In the genomic region with DNA sequence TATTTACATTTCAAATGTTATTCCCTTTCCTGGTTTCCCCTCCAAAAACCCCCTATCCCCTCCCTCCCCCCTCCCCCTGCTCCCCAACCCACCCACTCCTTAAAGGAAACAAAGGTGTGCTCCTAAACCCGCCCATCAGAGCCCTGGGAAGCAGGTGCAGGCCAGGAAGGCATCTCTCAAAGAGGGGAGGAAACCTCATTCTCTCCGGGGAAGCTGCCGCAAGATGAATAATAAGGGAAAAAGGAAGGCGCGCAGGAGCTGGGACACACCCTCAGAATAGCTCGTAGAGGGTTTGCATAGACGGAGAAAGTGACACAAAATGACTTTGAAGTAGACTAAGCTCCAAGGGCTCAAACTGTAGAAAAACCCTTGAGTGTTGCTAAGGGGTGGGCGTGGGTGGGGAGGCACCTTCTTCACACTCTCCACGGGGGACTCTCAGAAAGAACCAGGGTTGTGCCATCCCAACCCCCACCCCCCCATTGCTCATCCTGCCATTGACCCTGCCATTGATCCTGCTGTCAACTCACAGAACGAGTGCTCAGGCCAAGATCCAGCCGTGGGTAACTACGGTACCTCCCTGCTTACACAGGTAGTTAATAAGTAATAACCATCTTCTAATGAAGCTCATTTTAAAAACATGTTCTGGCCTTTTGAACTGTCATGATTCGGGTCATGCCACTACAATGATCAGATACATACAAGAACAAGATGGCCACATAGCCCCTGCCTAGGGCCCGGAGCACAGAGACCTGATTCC, we compare ENCODE assay signal across 12 mouse cellular contexts. TPM values are rescaled to one million over a fixed set of nuclear protein-coding genes. Genes with fewer than 3 reads are reported as not detected.
DNase-seq lines count a peak whose midpoint lies in the region; ATAC-seq lines count a peak whose summit lies in the region.
"Had no signal": no experiment of that assay in that cellular context is flagged by ENCODE, and none has a peak within 500 bp of the region (broad histone marks: within the 10 kb centered on the region; RNA-seq: fewer than 3 reads in every experiment).

No protein-coding gene starts in this region.

- 25% methylated on average over 14 of the region's 14 CpGs for WGBS in heart, embryonic 10.5 days
- 30% methylated on average over 14 of the region's 14 CpGs for WGBS in liver, embryonic 12.5 days (ENCODE audit: insufficient replicate concordance)
- WGBS in liver, embryonic 11.5 days: 28% methylated on average over 14 of the region's 14 CpGs
- WGBS in forebrain, embryonic 16.5 days: 47% methylated on average over 14 of the region's 14 CpGs
- WGBS in neural tube, embryonic 15.5 days: 34% methylated on average over 14 of the region's 14 CpGs

- H3K4me3 ChIP-seq in heart, embryonic 10.5 days: peak overlapping the region; percentile 32
- no peak overlapping the region for H3K4me3 ChIP-seq in liver, embryonic 12.5 days
- H3K4me3 ChIP-seq in liver, embryonic 11.5 days (ENCODE audit: low read depth, low read length): no peak overlapping the region
- no peak overlapping the region for H3K4me3 ChIP-seq in forebrain, embryonic 16.5 days (replicated peaks; ENCODE audit: low read length)
- no peak overlapping the region for H3K4me3 ChIP-seq in neural tube, embryonic 15.5 days (replicated peaks)
- H3K4me3 ChIP-seq: limb, embryonic 15.5 days; megakaryocyte, embryonic 14.5 days had no signal

- no peak overlapping the region for H3K9ac ChIP-seq in liver, embryonic 12.5 days
- H3K9ac ChIP-seq in liver, embryonic 11.5 days (ENCODE audit: low read depth, low read length): no peak overlapping the region
- no peak overlapping the region for H3K9ac ChIP-seq in forebrain, embryonic 16.5 days (replicated peaks; ENCODE audit: low read depth, low read length)
- H3K9ac ChIP-seq in neural tube, embryonic 15.5 days (replicated peaks): no peak overlapping the region
- H3K9ac ChIP-seq: limb, embryonic 15.5 days had no signal

- H3K4me2 ChIP-seq in liver, embryonic 12.5 days: peak overlapping the region; percentile 33
- no peak overlapping the region; the same call in 1 of the 2 replicates for H3K4me2 ChIP-seq in liver, embryonic 11.5 days
- peak overlapping the region; percentile 33 for H3K4me2 ChIP-seq in forebrain, embryonic 16.5 days (ENCODE audit: low read length)
- peak overlapping the region; percentile 32 for H3K4me2 ChIP-seq in neural tube, embryonic 15.5 days
- H3K4me2 ChIP-seq: limb, embryonic 15.5 days had no signal

- no peak for DNase-seq in heart, embryonic 10.5 days (ENCODE audit: low spot score)
- no peak for DNase-seq in heart, adult 9 months (ENCODE audit: low spot score in 2 of 2)
- DNase-seq in liver, embryonic 11.5 days (ENCODE audit: low spot score): no peak
- DNase-seq in urinary bladder, postnatal 14 days (ENCODE audit: low spot score): no peak
- DNase-seq in cerebellum, postnatal 14 days: no peak
- DNase-seq: cerebellum, adult 8-10 months; right cerebral cortex, postnatal 4 days had no signal

- no peak overlapping the region for H3K27ac ChIP-seq in heart, embryonic 10.5 days
- H3K27ac ChIP-seq in liver, embryonic 12.5 days: no peak overlapping the region
- no peak overlapping the region for H3K27ac ChIP-seq in liver, embryonic 11.5 days (ENCODE audit: low read depth, low read length)
- H3K27ac ChIP-seq in forebrain, embryonic 16.5 days (ENCODE audit: low read length): no peak overlapping the region
- no peak overlapping the region for H3K27ac ChIP-seq in neural tube, embryonic 15.5 days (replicated peaks)
- H3K27ac ChIP-seq: limb, embryonic 15.5 days had no signal

- no peaks in the 10 kb centered on the region for H3K36me3 ChIP-seq in heart, embryonic 10.5 days
- no peaks in the 10 kb centered on the region; the same call in 1 of the 2 replicates for H3K36me3 ChIP-seq in liver, embryonic 12.5 days
- no peaks in the 10 kb centered on the region for H3K36me3 ChIP-seq in liver, embryonic 11.5 days (ENCODE audit: control insufficient read depth, insufficient read depth, low read length)
- no peaks in the 10 kb centered on the region for H3K36me3 ChIP-seq in forebrain, embryonic 16.5 days (ENCODE audit: control insufficient read depth, insufficient read depth)
- no peaks in the 10 kb centered on the region for H3K36me3 ChIP-seq in neural tube, embryonic 15.5 days

- no peaks in the 10 kb centered on the region for H3K9me3 ChIP-seq in heart, embryonic 10.5 days
- H3K9me3 ChIP-seq in liver, embryonic 12.5 days (replicated peaks): no peaks in the 10 kb centered on the region
- no peaks in the 10 kb centered on the region for H3K9me3 ChIP-seq in liver, embryonic 11.5 days (ENCODE audit: control insufficient read depth, low read length)
- no peaks in the 10 kb centered on the region for H3K9me3 ChIP-seq in forebrain, embryonic 16.5 days (ENCODE audit: control insufficient read depth, low read length)
- no peaks in the 10 kb centered on the region for H3K9me3 ChIP-seq in neural tube, embryonic 15.5 days (replicated peaks)
- H3K9me3 ChIP-seq: limb, embryonic 15.5 days; megakaryocyte, embryonic 14.5 days had no signal

- peaks cover 10% of the 10 kb centered on the region; the same call in 1 of the 2 replicates for H3K27me3 ChIP-seq in heart, embryonic 10.5 days (ENCODE audit: insufficient read depth, poor library complexity, severe bottlenecking)
- H3K27me3 ChIP-seq in liver, embryonic 12.5 days (replicated peaks): peaks cover 21% of the 10 kb centered on the region; the same call in 1 of the 2 replicates
- peaks cover 10% of the 10 kb centered on the region for H3K27me3 ChIP-seq in liver, embryonic 11.5 days (replicated peaks; ENCODE audit: control insufficient read depth, insufficient read depth, low read length)
- H3K27me3 ChIP-seq in forebrain, embryonic 16.5 days (replicated peaks; ENCODE audit: control insufficient read depth, insufficient read depth, low read length): no peaks in the 10 kb centered on the region
- H3K27me3 ChIP-seq in neural tube, embryonic 15.5 days (replicated peaks): no peaks in the 10 kb centered on the region
- H3K27me3 ChIP-seq: megakaryocyte, embryonic 14.5 days had no signal

- no peak for ATAC-seq in liver, embryonic 12.5 days
- no peak for ATAC-seq in liver, embryonic 11.5 days (replicated peaks; ENCODE audit: low FRiP score)
- no peak for ATAC-seq in forebrain, embryonic 16.5 days
- ATAC-seq in neural tube, embryonic 15.5 days (ENCODE audit: low FRiP score): no peak

- no peaks in the 10 kb centered on the region; the same call in 1 of the 2 replicates for H3K4me1 ChIP-seq in heart, embryonic 10.5 days
- H3K4me1 ChIP-seq in liver, embryonic 12.5 days: peaks cover 3% of the 10 kb centered on the region; the same call in 1 of the 2 replicates
- H3K4me1 ChIP-seq in liver, embryonic 11.5 days (replicated peaks; ENCODE audit: control insufficient read depth, insufficient read depth, low read length): no peaks in the 10 kb centered on the region
- 0 out of 2 replicates have a peak, but pooled peaks cover 4% of the 10 kb centered on the region for H3K4me1 ChIP-seq in forebrain, embryonic 16.5 days (replicated peaks; ENCODE audit: control insufficient read depth, insufficient read depth, low read length)
- H3K4me1 ChIP-seq in neural tube, embryonic 15.5 days: peaks cover 4% of the 10 kb centered on the region
- H3K4me1 ChIP-seq: limb, embryonic 15.5 days had no signal

RNA-seq across cellular contexts. Expression of gene Ddx58, which starts 18.4 kb away (rescaled TPM):
- 3.8 and 4.0 TPM in 2 replicates for polyA plus RNA-seq in heart, embryonic 10.5 days (2016; fragmentation: Nextera tagmentation; extraction: Ambion mirVana)
- polyA plus RNA-seq in liver, embryonic 12.5 days (2016; fragmentation: Nextera tagmentation; extraction: Ambion mirVana): 3.0 and 3.2 TPM in 2 replicates
- 2.5 and 2.9 TPM in 2 replicates for polyA plus RNA-seq in liver, embryonic 11.5 days (2014; fragmentation: Nextera tagmentation; extraction: Ambion mirVana)
- 2.5 and 4.5 TPM in 2 replicates for polyA plus RNA-seq in forebrain, embryonic 16.5 days (2015; fragmentation: Nextera tagmentation; extraction: Ambion mirVana)
- polyA plus RNA-seq in neural tube, embryonic 15.5 days (2015; fragmentation: Nextera tagmentation; extraction: Ambion mirVana): 4.5 and 8.9 TPM in 2 replicates

RNA-seq across cellular contexts. Expression of gene Smim27, which starts 48.2 kb away (rescaled TPM):
- 16.3 and 23.2 TPM in 2 replicates for polyA plus RNA-seq in heart, embryonic 10.5 days (2016; fragmentation: Nextera tagmentation; extraction: Ambion mirVana)
- 21.5 and 23.9 TPM in 2 replicates for polyA plus RNA-seq in liver, embryonic 12.5 days (2016; fragmentation: Nextera tagmentation; extraction: Ambion mirVana)
- 21.1 and 25.0 TPM in 2 replicates for polyA plus RNA-seq in liver, embryonic 11.5 days (2014; fragmentation: Nextera tagmentation; extraction: Ambion mirVana)
- polyA plus RNA-seq in forebrain, embryonic 16.5 days (2015; fragmentation: Nextera tagmentation; extraction: Ambion mirVana): 16.7 and 18.3 TPM in 2 replicates
- polyA plus RNA-seq in neural tube, embryonic 15.5 days (2015; fragmentation: Nextera tagmentation; extraction: Ambion mirVana): 18.6 and 18.9 TPM in 2 replicates

RNA-seq across cellular contexts. Expression of gene Topors, which starts 48.5 kb away (rescaled TPM):
- 34.9 and 40.9 TPM in 2 replicates for polyA plus RNA-seq in heart, embryonic 10.5 days (2016; fragmentation: Nextera tagmentation; extraction: Ambion mirVana)
- 26.5 and 26.7 TPM in 2 replicates for polyA plus RNA-seq in liver, embryonic 12.5 days (2016; fragmentation: Nextera tagmentation; extraction: Ambion mirVana)
- polyA plus RNA-seq in liver, embryonic 11.5 days (2014; fragmentation: Nextera tagmentation; extraction: Ambion mirVana): 38.4 and 38.5 TPM in 2 replicates
- 38.1 and 43.6 TPM in 2 replicates for polyA plus RNA-seq in forebrain, embryonic 16.5 days (2015; fragmentation: Nextera tagmentation; extraction: Ambion mirVana)
- 30.0 and 32.4 TPM in 2 replicates for polyA plus RNA-seq in neural tube, embryonic 15.5 days (2015; fragmentation: Nextera tagmentation; extraction: Ambion mirVana)

RNA-seq across cellular contexts. Expression of gene Ndufb6, which starts 58.0 kb away (rescaled TPM):
- polyA plus RNA-seq in heart, embryonic 10.5 days (2016; fragmentation: Nextera tagmentation; extraction: Ambion mirVana): 439 and 487 TPM in 2 replicates
- 207 and 214 TPM in 2 replicates for polyA plus RNA-seq in liver, embryonic 12.5 days (2016; fragmentation: Nextera tagmentation; extraction: Ambion mirVana)
- polyA plus RNA-seq in liver, embryonic 11.5 days (2014; fragmentation: Nextera tagmentation; extraction: Ambion mirVana): 292 and 305 TPM in 2 replicates
- 270 and 276 TPM in 2 replicates for polyA plus RNA-seq in forebrain, embryonic 16.5 days (2015; fragmentation: Nextera tagmentation; extraction: Ambion mirVana)
- polyA plus RNA-seq in neural tube, embryonic 15.5 days (2015; fragmentation: Nextera tagmentation; extraction: Ambion mirVana): 380 and 437 TPM in 2 replicates
